Mouse (Mus musculus) regulatory T cell (primary cell): ENCODE measurements around the gene Rrm2.

Experiments
- in situ Hi-C: fragments of 300-600 bp; cut with MboI, MseI; formaldehyde crosslinking; loops from one replicate; pipeline ENCODE4 v1.15.1; 2025; ENCODE audit warnings: high pct_unique_total_duplicates

Rrm2 gene

GRCm38 (mm10) chr12:24747297-24747696 lies 39.3 kb downstream of the Rrm2 start:
- in situ Hi-C loops = no loop called here

DNA sequence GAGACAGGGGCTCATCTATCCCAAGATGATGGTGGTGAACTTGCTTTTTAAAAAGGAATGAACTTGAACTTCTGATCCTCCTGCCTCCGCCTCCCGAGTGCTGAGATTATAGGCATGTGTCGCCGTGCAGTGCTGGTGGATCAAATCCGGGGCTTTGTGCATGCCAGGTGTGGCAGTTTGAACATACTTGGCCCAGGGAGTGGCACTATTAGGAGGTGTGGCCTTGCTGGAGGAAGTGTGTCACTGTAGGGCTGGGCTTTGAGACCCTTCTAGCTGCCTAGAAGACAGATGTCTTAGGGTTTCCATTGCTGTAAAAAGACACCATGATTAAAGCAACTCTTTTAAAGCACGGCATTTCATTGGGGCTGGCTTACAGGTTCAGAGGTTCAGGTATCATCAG lies 42.5 kb downstream of the Rrm2 start:
- in situ Hi-C loops = no loop called here

DNA sequence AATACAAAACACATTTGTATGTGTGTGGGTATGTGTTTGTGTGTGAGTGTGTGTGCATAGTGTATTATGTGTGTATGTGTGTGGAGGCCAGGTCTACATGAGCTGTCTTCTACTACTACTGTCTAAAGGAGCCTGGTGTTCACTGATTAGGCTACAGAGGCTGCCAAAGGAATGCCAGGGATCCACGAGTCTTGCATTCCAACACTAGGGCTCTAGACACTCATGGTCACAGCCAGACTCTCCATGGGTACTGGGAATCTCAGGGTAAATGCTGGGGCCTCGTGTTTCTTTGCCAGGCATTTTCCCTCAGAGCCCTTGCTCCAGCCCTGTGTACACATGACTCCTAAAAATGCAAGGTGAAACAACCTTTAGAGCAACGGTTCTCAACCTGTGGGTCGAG lies 45.6 kb downstream of the Rrm2 start:
- in situ Hi-C loops = no loop called here

DNA sequence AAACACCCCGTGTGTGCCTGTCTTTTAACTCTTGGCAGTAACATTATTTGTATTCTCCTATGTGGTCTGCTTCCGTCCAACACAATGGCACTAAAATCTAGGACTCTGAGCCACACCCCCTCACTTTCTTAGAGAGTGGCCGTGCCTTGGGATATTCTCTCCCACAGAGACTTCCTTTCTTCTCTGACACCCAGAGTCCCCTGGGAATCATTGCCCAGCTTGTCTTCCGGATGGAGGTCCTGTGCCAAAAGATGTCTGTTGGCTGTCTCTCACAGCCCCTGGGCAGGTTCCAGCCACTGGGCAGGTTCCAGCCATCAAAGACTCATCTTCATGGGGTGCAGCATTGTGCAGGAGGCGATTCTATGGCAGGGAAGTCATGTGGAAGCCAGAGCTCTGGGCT lies 46.7 kb downstream of the Rrm2 start:
- in situ Hi-C loops = no loop called here

DNA sequence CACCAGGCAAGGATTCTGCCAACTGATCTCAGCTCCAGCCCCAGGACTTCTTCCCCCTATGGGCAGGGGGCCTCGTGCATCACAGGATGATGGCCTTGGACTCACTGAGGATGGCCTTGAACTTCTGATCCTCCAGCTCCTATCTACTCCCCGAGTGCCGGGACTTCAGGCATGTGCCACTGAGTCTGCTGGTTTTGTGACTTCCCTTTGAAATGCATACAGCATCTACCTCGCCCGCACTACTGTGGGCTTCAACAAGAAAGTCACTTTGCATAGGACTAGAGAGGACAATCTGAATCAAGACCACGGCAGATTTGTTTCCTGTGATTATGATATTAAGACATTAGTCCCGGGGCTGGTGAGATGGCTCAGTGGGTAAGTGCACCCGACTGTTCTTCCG lies 47.4 kb downstream of the Rrm2 start:
- in situ Hi-C loops = no loop called here

GRCm38 (mm10) chr12:24757387-24757786 lies 49.3 kb downstream of the Rrm2 start:
- in situ Hi-C loops = no loop called here

GRCm38 (mm10) chr12:24758374-24758773 lies 50.3 kb downstream of the Rrm2 start:
- in situ Hi-C loops = no loop called here

- in situ Hi-C loops = no loop called here
These were observed 54.2 kb downstream of the Rrm2 start for GRCm38 (mm10) chr12:24762253-24762652.
